Mouse (Mus musculus) forebrain, postnatal 0 days (tissue): ENCODE data around the gene Zfand4. TPM values are rescaled to one million over a fixed set of nuclear protein-coding genes. Genes with fewer than 3 reads are reported as not detected.

Experiments used
- ATAC-seq: fragments of 200-750 bp; cut with Nextera tagmentation; 2 replicates; pipeline ENCODE4 v1.8.0; 2017; ENCODE audit warnings: mild to moderate bottlenecking, moderate library complexity
- DNase-seq: peaks from one replicate; pipeline ENCODE4 v3.0.0-alpha.2; 2015
- H3K27ac ChIP-seq: fragments of 300-500 bp; sonication (generic); 2 replicates; pipeline ENCODE4 v1.5.1; 2014; ENCODE audit warnings: low read depth, mild to moderate bottlenecking, antibody characterized with exemption, low read length, moderate library complexity, mixed read lengths
- H3K27me3 ChIP-seq: fragments of 300-500 bp; sonication (generic); 2 replicates; pipeline ENCODE4 v1.6.1; 2014; ENCODE audit warnings: mild to moderate bottlenecking, low read length, mixed read lengths; ENCODE audit not compliant: insufficient read depth
- H3K36me3 ChIP-seq: fragments of 300-500 bp; sonication (generic); 2 replicates; pipeline ENCODE4 v1.6.1; 2014; ENCODE audit warnings: mild to moderate bottlenecking, moderate library complexity; ENCODE audit not compliant: insufficient read depth
- H3K4me1 ChIP-seq: fragments of 300-500 bp; sonication (generic); 2 replicates; pipeline ENCODE4 v1.6.1; 2014; ENCODE audit warnings: antibody characterized with exemption; ENCODE audit not compliant: insufficient read depth
- H3K4me2 ChIP-seq: fragments of 300-500 bp; sonication (generic); 2 replicates; pipeline ENCODE4 v1.6.1; 2014; ENCODE audit warnings: low read depth, mild to moderate bottlenecking, moderate library complexity
- H3K4me3 ChIP-seq: fragments of 300-500 bp; sonication (generic); 2 replicates; pipeline ENCODE4 v1.5.1; 2014; ENCODE audit warnings: low read depth, low read length, mixed read lengths
- H3K9ac ChIP-seq: fragments of 300-500 bp; sonication (generic); 2 replicates; pipeline ENCODE4 v1.6.1; 2014; ENCODE audit warnings: mild to moderate bottlenecking
- H3K9me3 ChIP-seq: fragments of 300-500 bp; sonication (generic); 2 replicates; pipeline ENCODE4 v1.6.1; 2016; ENCODE audit warnings: low read length
- CTCF ChIP-seq: sonication (generic); IDR thresholded peaks from 2 replicates; pipeline ENCODE4 v1.5.1; 2016; ENCODE audit warnings: antibody characterized with exemption, control low read depth, low read depth
- WGBS: fragments of 180-500 bp; shearing (Covaris S2); extraction: QIAGEN DNeasy Blood & Tissue Kit; methylation state at CpG from one replicate; pipeline ENCODE4 v1.1.7; 2014; 5-methylcytosine and 5-hydroxymethylcytosine counted together
- polyA plus RNA-seq: library from polyadenylated mRNA; unstranded; fragments of >200 nt; fragmentation: Nextera tagmentation; extraction: Ambion mirVana; gene quantifications from 2 replicates; pipeline ENCODE4 v1.2.1, GENCODE M21; 2015
- total RNA-seq: library from RNA; depleted of rRNA; stranded (reverse); fragments of >200 nt; gene quantifications from 2 replicates; pipeline ENCODE4 v1.2.3, GENCODE M21; 2014

The Zfand4 gene
- total and polyA plus RNA-seq, 2 experiments from 2014 or later: 6.5 to 6.8 TPM

GRCm38 (mm10) chr6:116259649-116260048 is 4.4 kb upstream of the Zfand4 start:
- WGBS: 71% methylated on average over 4 of the region's 4 CpGs
- DNase-seq: peak; percentile 3
- ATAC-seq: peak; percentile 72

GRCm38 (mm10) chr6:116260481-116260880 is 3.5 kb upstream of the Zfand4 start:
- H3K9ac ChIP-seq: no peak overlapping the region
- no peaks in the 10 kb centered on the region for H3K9me3 ChIP-seq
- DNase-seq (no peak), ATAC-seq (no peak)
- H3K27ac ChIP-seq: no peak overlapping the region
- H3K4me3 ChIP-seq: no peak overlapping the region
- no peak overlapping the region for H3K4me2 ChIP-seq
- no peak for TF ChIP-seq CTCF
- WGBS: 95% methylated on average over 5 of the region's 5 CpGs
- H3K36me3 ChIP-seq: peaks cover 44% of the 10 kb centered on the region
- no peaks in the 10 kb centered on the region for H3K4me1 ChIP-seq
- no peaks in the 10 kb centered on the region for H3K27me3 ChIP-seq

More at GRCm38 (mm10) chr6:116259649-116260048, 4.4 kb upstream of the Zfand4 start:
- H3K36me3 ChIP-seq: peaks cover 50% of the 10 kb centered on the region
- no peaks in the 10 kb centered on the region for H3K4me1 ChIP-seq
- no peak overlapping the region for H3K9ac ChIP-seq
- H3K9me3 ChIP-seq: no peaks in the 10 kb centered on the region
- TF ChIP-seq CTCF: no peak
- H3K27ac ChIP-seq: no peak overlapping the region
- H3K27me3 ChIP-seq: no peaks in the 10 kb centered on the region
- H3K4me2 ChIP-seq: no peak overlapping the region
- no peak overlapping the region for H3K4me3 ChIP-seq

DNA sequence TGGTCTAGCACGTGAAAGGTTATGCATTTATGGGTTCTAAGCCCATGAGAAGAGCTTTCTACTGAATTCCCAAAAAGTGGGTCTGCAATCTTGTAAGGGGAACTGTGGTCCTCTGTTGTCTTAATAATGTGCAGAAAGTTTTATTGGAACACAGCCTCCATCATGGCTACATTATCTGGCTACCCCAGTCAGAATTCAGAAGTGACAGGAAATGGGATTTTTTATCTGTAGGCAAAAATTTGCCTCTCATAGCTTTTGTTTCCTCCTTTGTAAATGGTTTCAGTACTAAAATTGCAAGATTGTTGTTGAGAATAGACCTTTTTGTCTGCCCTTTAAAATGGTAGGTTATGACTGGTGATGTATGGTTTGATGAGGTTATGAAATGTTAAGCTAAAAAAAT is 1.2 kb upstream of the Zfand4 start:
- Histone ChIP-seq H3K9me3 (no peaks in the 10 kb centered on the region), H3K27ac (no peak overlapping the region), H3K27me3 (no peaks in the 10 kb centered on the region), H3K4me2 (no peak overlapping the region), H3K4me3 (no peak overlapping the region), H3K36me3 (peaks cover 27% of the 10 kb centered on the region), H3K4me1 (0 out of 2 replicates have a peak, but pooled peaks cover 6% of the 10 kb centered on the region), H3K9ac (no peak overlapping the region)
- no peak for ATAC-seq
- DNase-seq: no peak
- no peak for TF ChIP-seq CTCF
- 95% methylated on average over 1 of the region's 1 CpGs for WGBS

- WGBS: 77% methylated on average over 11 of the region's 11 CpGs
- DNase-seq (no peak), ATAC-seq (no peak)
- Histone ChIP-seq H3K27me3 (no peaks in the 10 kb centered on the region), H3K27ac (no peak overlapping the region), H3K36me3 (peaks cover 20% of the 10 kb centered on the region), H3K4me3 (peak overlapping the region; percentile 68), H3K9me3 (no peaks in the 10 kb centered on the region), H3K4me2 (peak overlapping the region; percentile 70), H3K4me1 (0 out of 2 replicates have a peak, but pooled peaks cover 6% of the 10 kb centered on the region), H3K9ac (no peak overlapping the region)
- no peak for TF ChIP-seq CTCF
These were observed 814 bp downstream of the Zfand4 start for GRCm38 (mm10) chr6:116264836-116265235.

DNA sequence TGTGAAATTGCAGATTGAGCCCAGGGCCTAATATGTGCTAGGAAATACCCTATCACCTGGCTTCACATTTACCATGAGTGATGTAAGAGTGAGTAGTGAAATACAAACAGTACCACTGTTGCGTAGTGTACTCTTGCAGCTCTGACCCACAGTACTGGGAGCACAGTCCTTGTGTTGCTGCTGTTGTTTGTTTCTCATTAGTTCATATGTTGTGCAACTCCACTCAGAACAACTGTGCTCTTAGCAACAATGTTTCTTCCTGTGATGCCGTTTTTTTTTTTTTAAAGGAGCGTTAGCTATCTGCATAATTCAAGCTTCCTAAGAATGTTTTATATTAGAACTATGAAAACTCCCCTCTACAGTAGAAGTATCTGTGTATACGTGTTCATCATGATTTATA is 1.6 kb downstream of the Zfand4 start:
- no peaks in the 10 kb centered on the region for H3K9me3 ChIP-seq
- no peak for TF ChIP-seq CTCF
- H3K27me3 ChIP-seq: no peaks in the 10 kb centered on the region
- H3K36me3 ChIP-seq: peaks cover 19% of the 10 kb centered on the region
- H3K4me2 ChIP-seq: no peak overlapping the region; the same call in 1 of the 2 replicates
- ATAC-seq: no peak
- no peak overlapping the region for H3K9ac ChIP-seq
- no peak overlapping the region for H3K27ac ChIP-seq
- 0 out of 2 replicates have a peak, but pooled peaks cover 6% of the 10 kb centered on the region for H3K4me1 ChIP-seq
- DNase-seq: no peak
- WGBS: 43% methylated on average over 4 of the region's 4 CpGs
- H3K4me3 ChIP-seq: no peak overlapping the region; the same call in 1 of the 2 replicates

- Histone ChIP-seq H3K27me3 (no peaks in the 10 kb centered on the region), H3K27ac (no peak overlapping the region), H3K4me1 (0 out of 2 replicates have a peak, but pooled peaks cover 6% of the 10 kb centered on the region), H3K4me3 (peak overlapping the region; percentile 8; the same call in 1 of the 2 replicates), H3K9me3 (no peaks in the 10 kb centered on the region), H3K4me2 (peak overlapping the region; percentile 36), H3K9ac (no peak overlapping the region), H3K36me3 (peaks cover 11% of the 10 kb centered on the region)
- ATAC-seq (peak; percentile 53), DNase-seq (peak; percentile 54)
- no peak for TF ChIP-seq CTCF
- 16% methylated on average over 11 of the region's 11 CpGs for WGBS
These were observed 2.5 kb downstream of the Zfand4 start for GRCm38 (mm10) chr6:116266273-116267109.

- Histone ChIP-seq H3K27ac (no peak overlapping the region), H3K9me3 (no peaks in the 10 kb centered on the region), H3K4me3 (no peak overlapping the region), H3K9ac (no peak overlapping the region), H3K4me2 (no peak overlapping the region), H3K4me1 (0 out of 2 replicates have a peak, but pooled peaks cover 6% of the 10 kb centered on the region), H3K36me3 (peaks cover 6% of the 10 kb centered on the region), H3K27me3 (no peaks in the 10 kb centered on the region)
- no peak for TF ChIP-seq CTCF
- 95% methylated on average over 1 of the region's 1 CpGs for WGBS
- ATAC-seq: no peak
- no peak for DNase-seq
These were observed 3.0 kb downstream of the Zfand4 start for GRCm38 (mm10) chr6:116267110-116267423.
